Mouse (Mus musculus) neural tube, embryonic 12.5 days (tissue): Measurements from ENCODE around the gene Ccl24. TPM values are rescaled to one million over a fixed set of nuclear protein-coding genes. Genes with fewer than 3 reads are reported as not detected.
"Not testable (repeated sequence)": the region's sequence is repeated elsewhere in the genome, so short reads cannot be mapped to it uniquely, and the experiment has no call there.

ENCODE experiments used
- ATAC-seq: fragments of 200-750 bp; cut with Nextera tagmentation; 2 replicates; pipeline ENCODE4 v1.8.0; 2017; ENCODE audit warnings: low read depth, mild to moderate bottlenecking, moderate TSS enrichment, moderate library complexity; ENCODE audit not compliant: low FRiP score
- H3K27ac ChIP-seq: fragments of 300-500 bp; sonication (generic); 2 replicates; pipeline ENCODE4 v1.5.1; 2016
- H3K27me3 ChIP-seq: fragments of 300-500 bp; sonication (generic); replicated peaks from 2 replicates; pipeline ENCODE4 v1.6.1; 2016; ENCODE audit warnings: mild to moderate bottlenecking
- H3K36me3 ChIP-seq: fragments of 300-500 bp; sonication (generic); 2 replicates; pipeline ENCODE4 v1.6.1; 2016; ENCODE audit warnings: mild to moderate bottlenecking
- H3K4me1 ChIP-seq: fragments of 300-500 bp; sonication (generic); 2 replicates; pipeline ENCODE4 v1.6.1; 2016
- H3K4me2 ChIP-seq: fragments of 300-500 bp; sonication (generic); replicated peaks from 2 replicates; pipeline ENCODE4 v1.6.1; 2016; ENCODE audit warnings: mild to moderate bottlenecking
- H3K4me3 ChIP-seq: fragments of 300-500 bp; sonication (generic); 2 replicates; pipeline ENCODE4 v1.5.1; 2016
- H3K9ac ChIP-seq: fragments of 300-500 bp; sonication (generic); 2 replicates; pipeline ENCODE4 v1.6.1; 2016; ENCODE audit warnings: mild to moderate bottlenecking
- H3K9me3 ChIP-seq: fragments of 300-500 bp; sonication (generic); 2 replicates; pipeline ENCODE4 v1.6.1; 2016; ENCODE audit warnings: mild to moderate bottlenecking
- WGBS: fragments of 180-500 bp; shearing (Covaris S2); methylation state at CpG from one replicate; pipeline ENCODE4 v1.1.7; 2016; 5-methylcytosine and 5-hydroxymethylcytosine counted together
- polyA plus RNA-seq: library from polyadenylated mRNA; unstranded; fragments of >200 nt; fragmentation: Nextera tagmentation; extraction: Ambion mirVana; gene quantifications from 2 replicates; pipeline ENCODE4 v1.2.1, GENCODE M21; 2016

Gene Ccl24
- polyA plus RNA-seq, result 1.4 and 1.6 TPM in 2 replicates

DNA sequence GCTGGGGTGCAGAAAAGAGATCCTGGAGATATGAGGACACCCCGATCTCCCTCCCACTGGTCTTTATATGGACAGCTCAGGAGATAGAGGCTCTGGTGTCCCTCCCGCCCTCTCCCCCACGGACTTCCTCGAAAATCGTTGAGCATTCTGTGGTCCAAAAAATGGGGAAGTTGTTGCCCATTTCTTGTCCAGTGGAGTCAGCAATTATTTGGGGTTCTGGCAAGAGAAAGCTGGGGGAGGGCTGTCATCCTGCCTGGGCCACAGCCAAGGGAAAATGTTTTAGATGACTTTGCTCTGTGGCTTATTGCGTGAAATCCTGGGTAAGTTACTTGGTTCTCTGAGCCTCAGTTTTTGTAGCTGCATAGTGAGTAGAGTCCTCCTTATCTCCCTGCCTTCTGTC is at the start of gene Ccl24:
Gene Ccl24, minus strand, starts transcription at position 44 of the 400 bp plus-strand sequence.
- WGBS, result 95% methylated on average over 6 of the region's 6 CpGs
- Histone ChIP-seq H3K4me3 (no peak within 1 kb of the TSS), H3K4me1 (no peaks in the 10 kb centered on the region), H3K27ac (no peak within 1 kb of the TSS), H3K27me3 (no peaks in the 10 kb centered on the region), H3K36me3 (no peaks in the 10 kb centered on the region), H3K9ac (no peak within 1 kb of the TSS), H3K9me3 (no peaks in the 10 kb centered on the region), H3K4me2 (no peak within 1 kb of the TSS)
- ATAC-seq, result no peak

DNA sequence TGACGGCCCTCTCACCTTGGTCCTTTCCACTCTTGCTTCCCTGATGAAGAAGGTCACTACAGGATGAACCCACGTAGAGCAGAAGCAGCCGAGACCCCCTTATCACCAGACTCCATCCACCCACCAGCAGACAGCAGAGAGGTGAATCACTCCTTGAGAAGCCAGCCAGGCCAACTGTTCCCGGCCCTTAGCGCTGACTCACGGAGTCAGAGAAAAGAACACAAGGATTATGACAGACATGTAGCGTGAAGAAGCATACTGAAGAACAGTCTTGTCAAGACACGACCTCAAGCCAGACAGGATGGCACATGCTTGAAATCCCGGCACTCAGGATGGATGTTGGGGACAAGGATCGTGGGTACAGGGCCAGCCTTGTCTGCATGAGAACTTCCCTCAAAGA is 48.9 kb upstream of the Ccl24 start:
- H3K4me2 ChIP-seq, result no peak overlapping the region
- H3K27ac ChIP-seq, result no peak overlapping the region
- no peak for ATAC-seq
- H3K9me3 ChIP-seq, result no peaks in the 10 kb centered on the region
- H3K9ac ChIP-seq, result no peak overlapping the region
- H3K36me3 ChIP-seq, result no peaks in the 10 kb centered on the region
- 85% methylated on average over 10 of the region's 10 CpGs for WGBS
- no peak overlapping the region for H3K4me3 ChIP-seq
- no peaks in the 10 kb centered on the region for H3K4me1 ChIP-seq
- no peaks in the 10 kb centered on the region for H3K27me3 ChIP-seq

DNA sequence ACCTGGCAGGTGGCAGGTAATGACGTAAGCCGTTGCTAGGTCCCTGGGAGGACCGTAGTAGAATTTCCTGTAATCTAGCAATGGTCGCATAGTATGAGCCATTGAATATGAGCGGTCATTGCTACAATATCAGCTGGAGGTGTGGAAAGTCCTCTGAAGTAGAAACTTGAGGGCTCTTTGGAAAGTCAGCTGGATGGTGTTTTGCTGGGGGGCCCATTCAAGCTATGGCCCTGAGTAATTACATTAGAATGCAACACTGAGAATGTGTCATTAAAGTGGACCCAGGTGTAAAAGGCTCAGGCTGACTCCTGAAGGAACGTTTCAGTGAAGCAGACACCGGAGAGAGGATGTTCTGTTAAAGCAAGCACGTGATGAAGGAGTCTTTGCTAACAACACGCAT is 47.7 kb upstream of the Ccl24 start:
- H3K27me3 ChIP-seq, result no peaks in the 10 kb centered on the region
- no peak overlapping the region for H3K9ac ChIP-seq
- no peaks in the 10 kb centered on the region for H3K36me3 ChIP-seq
- H3K4me2 ChIP-seq, result no peak overlapping the region
- H3K27ac ChIP-seq, result no peak overlapping the region
- no peaks in the 10 kb centered on the region for H3K9me3 ChIP-seq
- H3K4me3 ChIP-seq, result no peak overlapping the region
- no peak for ATAC-seq
- H3K4me1 ChIP-seq, result no peaks in the 10 kb centered on the region
- WGBS, result 85% methylated on average over 9 of the region's 9 CpGs

DNA sequence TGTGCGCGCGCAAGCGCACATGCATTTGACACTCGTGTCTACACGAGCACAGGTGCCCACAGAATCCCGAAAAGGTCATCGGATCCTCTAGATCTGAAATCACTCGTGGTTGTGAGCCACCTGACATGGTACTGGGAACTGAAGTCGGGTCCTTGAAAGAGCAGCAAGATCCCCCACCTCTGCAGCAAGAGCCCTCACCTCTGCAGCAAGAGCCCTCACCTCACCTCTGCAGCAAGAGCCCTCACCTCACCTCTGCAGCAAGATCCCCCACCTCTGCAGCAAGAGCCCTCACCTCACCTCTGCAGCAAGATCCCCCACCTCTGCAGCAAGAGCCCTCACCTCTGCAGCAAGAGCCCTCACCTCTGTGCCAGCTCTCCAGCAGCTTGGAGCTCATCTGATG is 46.9 kb upstream of the Ccl24 start:
- not testable (repeated sequence) for H3K4me3 ChIP-seq, H3K27ac ChIP-seq, H3K4me1 ChIP-seq, H3K9me3 ChIP-seq, H3K27me3 ChIP-seq, H3K4me2 ChIP-seq, ATAC-seq, H3K9ac ChIP-seq, H3K36me3 ChIP-seq
- 89% methylated on average over 10 of the region's 10 CpGs for WGBS

DNA sequence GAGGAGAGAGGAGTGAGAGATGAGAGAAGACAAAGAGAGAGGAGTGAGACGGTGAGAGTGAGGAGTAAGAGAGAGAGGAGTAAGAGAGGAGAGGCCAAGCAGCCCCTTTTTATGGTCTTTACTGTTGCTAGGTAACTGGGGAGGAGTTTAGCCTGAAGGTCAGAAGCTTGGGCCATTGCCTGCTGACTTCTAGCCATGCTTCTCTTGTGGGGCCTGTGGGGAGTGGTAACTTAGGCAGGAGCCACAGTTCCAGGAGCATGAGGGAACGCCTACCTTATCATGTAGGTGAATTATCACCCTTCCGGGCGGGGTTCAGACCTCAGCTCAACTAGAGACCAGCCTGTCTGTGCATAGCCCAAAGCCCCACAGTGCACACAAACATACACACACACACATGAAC is 36.9 kb upstream of the Ccl24 start:
- H3K36me3 ChIP-seq, result no peaks in the 10 kb centered on the region
- H3K4me2 ChIP-seq, result no peak overlapping the region
- ATAC-seq, result no peak
- no peak overlapping the region for H3K27ac ChIP-seq
- 0 out of 2 replicates have a peak, but pooled peaks cover 6% of the 10 kb centered on the region for H3K9me3 ChIP-seq
- no peak overlapping the region for H3K4me3 ChIP-seq
- no peak overlapping the region for H3K9ac ChIP-seq
- WGBS, result 72% methylated on average over 4 of the region's 4 CpGs
- H3K27me3 ChIP-seq, result no peaks in the 10 kb centered on the region
- H3K4me1 ChIP-seq, result no peaks in the 10 kb centered on the region

DNA sequence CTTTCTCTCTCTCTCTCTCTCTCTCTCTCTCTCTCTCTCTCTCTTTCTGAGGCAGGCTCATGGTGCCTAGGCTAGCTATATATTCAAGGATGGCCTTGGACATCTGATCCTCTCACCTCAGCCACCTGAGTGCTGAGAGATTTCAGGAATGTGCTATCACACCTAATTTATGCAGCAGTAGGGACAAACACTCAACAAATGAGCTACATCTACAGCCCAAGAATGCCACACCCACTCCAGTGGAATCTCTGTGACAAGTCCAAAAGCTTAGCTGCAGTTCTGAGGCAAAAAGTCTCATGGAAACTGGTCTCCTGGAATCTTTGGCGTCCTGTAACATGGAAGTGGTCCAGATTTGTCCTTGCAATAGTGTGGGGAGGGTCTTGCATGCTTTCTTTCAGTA is 34.7 kb upstream of the Ccl24 start:
- no peaks in the 10 kb centered on the region for H3K27me3 ChIP-seq
- peaks cover 12% of the 10 kb centered on the region; the same call in 1 of the 2 replicates for H3K9me3 ChIP-seq
- 0 out of 2 replicates have a peak, but pooled peaks cover 3% of the 10 kb centered on the region for H3K36me3 ChIP-seq
- ATAC-seq, result no peak
- H3K9ac ChIP-seq, result no peak overlapping the region
- H3K4me1 ChIP-seq, result no peaks in the 10 kb centered on the region
- H3K4me3 ChIP-seq, result no peak overlapping the region
- H3K27ac ChIP-seq, result no peak overlapping the region
- 53% methylated on average over 1 of the region's 1 CpGs for WGBS
- H3K4me2 ChIP-seq, result no peak overlapping the region

DNA sequence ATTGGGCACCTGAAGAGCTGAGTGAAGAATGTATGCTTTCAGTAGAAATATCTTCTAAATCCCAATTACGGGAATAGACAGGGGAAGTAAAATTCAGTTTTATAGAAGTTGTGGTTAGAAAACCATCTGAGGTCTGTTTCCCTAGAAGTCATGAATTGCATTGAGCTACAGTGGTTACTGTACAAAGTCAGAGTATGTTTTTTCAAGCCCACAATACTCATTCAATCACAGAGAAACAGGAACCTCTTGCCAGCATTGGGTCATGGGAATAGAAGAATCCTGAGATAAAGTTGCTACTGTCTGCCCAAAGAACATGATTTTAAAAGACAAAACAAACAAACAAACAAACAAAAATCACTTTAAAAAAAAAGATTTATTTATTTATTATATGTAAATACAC is 33.9 kb upstream of the Ccl24 start:
- not testable (repeated sequence) for H3K27ac ChIP-seq, H3K9ac ChIP-seq, H3K4me1 ChIP-seq, H3K4me3 ChIP-seq, ATAC-seq, H3K4me2 ChIP-seq, H3K36me3 ChIP-seq, H3K27me3 ChIP-seq
- peaks cover 13% of the 10 kb centered on the region; the same call in 1 of the 2 replicates for H3K9me3 ChIP-seq
- no CpG with 5 or more reads among the region's 1 CpGs for WGBS

DNA sequence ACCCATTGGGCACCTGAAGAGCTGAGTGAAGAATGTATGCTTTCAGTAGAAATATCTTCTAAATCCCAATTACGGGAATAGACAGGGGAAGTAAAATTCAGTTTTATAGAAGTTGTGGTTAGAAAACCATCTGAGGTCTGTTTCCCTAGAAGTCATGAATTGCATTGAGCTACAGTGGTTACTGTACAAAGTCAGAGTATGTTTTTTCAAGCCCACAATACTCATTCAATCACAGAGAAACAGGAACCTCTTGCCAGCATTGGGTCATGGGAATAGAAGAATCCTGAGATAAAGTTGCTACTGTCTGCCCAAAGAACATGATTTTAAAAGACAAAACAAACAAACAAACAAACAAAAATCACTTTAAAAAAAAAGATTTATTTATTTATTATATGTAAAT is 31.8 kb upstream of the Ccl24 start:
- not testable (repeated sequence) for H3K4me1 ChIP-seq, H3K36me3 ChIP-seq, ATAC-seq, H3K4me2 ChIP-seq, H3K27me3 ChIP-seq, H3K4me3 ChIP-seq, H3K9ac ChIP-seq, H3K27ac ChIP-seq
- no CpG with 5 or more reads among the region's 1 CpGs for WGBS
- H3K9me3 ChIP-seq, result peaks cover 13% of the 10 kb centered on the region; the same call in 1 of the 2 replicates

DNA sequence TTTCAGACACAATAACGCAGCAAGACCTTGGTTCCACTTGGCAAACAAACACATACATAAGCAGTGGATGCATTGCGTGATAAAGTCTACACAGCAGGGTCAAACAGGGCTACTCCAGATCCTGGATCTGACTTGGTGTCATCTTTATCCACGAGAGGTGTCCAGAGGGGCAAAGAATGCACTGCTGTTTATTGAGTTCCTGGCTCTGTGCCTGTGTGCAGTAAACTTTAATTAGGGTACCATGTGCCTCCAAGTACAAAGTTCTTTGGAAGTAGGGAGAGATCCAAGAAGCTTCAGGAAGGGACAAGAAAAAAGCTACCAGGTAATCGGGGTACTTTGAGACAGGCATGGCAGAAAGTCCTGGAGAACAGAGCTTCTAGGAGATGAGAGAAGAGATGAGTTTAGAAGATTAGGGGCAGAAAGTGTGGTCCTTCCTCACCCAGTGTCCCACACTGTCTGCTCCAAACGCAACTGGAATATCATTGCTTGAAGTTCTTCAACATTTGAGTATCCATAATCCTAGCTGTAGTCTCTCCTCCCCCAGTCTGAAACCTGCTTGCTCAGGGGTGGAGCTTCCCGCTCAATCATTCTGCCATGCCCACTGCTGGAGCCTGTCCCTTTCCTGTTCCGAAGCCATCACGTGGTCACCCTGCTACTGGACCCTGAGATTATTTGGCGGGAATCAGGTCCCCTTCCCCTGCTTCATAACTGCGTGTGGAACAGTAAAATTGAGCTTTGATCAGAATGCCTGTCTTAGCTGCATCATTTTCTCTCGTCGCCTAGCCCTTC is 17.3 kb upstream of the Ccl24 start:
- Histone ChIP-seq H3K27ac (no peak overlapping the region), H3K9me3 (peaks cover 6% of the 10 kb centered on the region; the same call in 1 of the 2 replicates), H3K4me1 (no peaks in the 10 kb centered on the region), H3K4me3 (no peak overlapping the region), H3K36me3 (no peaks in the 10 kb centered on the region), H3K9ac (no peak overlapping the region), H3K4me2 (no peak overlapping the region), H3K27me3 (no peaks in the 10 kb centered on the region)
- ATAC-seq, result no peak
- WGBS, result 84% methylated on average over 12 of the region's 12 CpGs

DNA sequence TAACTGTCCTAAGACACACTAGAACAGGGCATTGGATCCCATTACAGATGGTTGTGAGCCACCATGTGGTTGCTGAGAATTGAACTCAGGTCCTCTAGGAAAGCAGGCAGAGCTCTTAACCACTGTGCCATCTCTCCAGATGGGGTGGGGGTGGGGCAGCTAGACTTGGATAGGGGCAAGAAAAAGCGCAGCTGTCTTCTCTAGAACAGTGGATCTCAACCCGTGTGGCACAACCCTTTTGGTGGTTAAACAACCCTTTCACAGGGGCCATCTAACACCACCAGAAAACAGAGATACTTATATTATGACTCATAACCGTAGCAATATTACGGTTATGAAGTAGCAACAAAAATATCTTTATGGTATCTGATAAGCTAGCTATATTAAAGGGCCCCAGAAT is 14.9 kb upstream of the Ccl24 start:
- WGBS, result 84% methylated on average over 4 of the region's 4 CpGs
- no peaks in the 10 kb centered on the region for H3K4me1 ChIP-seq
- H3K27me3 ChIP-seq, result no peaks in the 10 kb centered on the region
- ATAC-seq, result no peak
- no peak overlapping the region for H3K9ac ChIP-seq
- peaks cover 6% of the 10 kb centered on the region; the same call in 1 of the 2 replicates for H3K9me3 ChIP-seq
- H3K4me3 ChIP-seq, result no peak overlapping the region
- H3K4me2 ChIP-seq, result no peak overlapping the region
- H3K27ac ChIP-seq, result no peak overlapping the region
- no peaks in the 10 kb centered on the region for H3K36me3 ChIP-seq

DNA sequence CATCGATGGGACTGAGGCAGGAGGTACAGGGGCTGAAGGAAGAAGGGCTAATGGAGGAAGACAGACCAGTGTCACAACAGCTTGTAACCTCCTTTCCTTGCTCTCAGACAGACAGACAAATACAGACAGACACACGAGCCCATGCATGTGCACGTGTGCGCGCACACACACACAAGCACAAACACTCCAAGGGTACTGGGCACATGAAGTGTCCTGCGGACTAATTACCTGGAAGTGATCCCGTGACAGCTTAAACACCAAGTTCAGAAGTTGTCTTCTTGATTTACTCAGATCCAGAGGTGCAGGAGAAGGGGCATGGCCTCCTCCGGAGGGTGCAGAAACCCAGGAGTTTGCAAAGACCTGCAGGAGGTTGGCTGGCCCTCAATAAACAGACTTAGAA is 12.8 kb upstream of the Ccl24 start:
- ATAC-seq, result no peak
- WGBS, result 92% methylated on average over 8 of the region's 8 CpGs
- no peaks in the 10 kb centered on the region for H3K27me3 ChIP-seq
- no peak overlapping the region for H3K4me2 ChIP-seq
- H3K4me1 ChIP-seq, result no peaks in the 10 kb centered on the region
- no peak overlapping the region for H3K27ac ChIP-seq
- no peaks in the 10 kb centered on the region for H3K9me3 ChIP-seq
- H3K4me3 ChIP-seq, result no peak overlapping the region
- H3K9ac ChIP-seq, result no peak overlapping the region
- no peaks in the 10 kb centered on the region for H3K36me3 ChIP-seq

DNA sequence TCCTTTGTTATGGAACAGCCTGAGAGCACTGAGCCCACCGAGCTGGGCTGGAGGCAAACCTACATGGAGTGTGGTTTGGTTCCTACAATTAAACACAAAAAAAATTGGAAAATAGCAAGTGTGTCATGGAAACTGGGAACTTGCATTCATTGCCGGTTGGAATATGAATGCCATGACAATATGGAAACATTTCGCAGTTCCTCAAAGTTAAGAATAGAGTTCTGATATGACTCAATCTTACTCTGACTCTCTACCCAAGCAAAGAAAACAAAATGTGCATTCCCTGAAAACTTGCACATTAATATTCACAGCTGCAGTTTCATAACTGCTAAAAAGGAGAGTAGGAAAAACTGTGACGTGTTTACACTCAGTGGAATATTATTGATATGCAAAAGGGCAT is 9.5 kb upstream of the Ccl24 start:
- H3K4me1 ChIP-seq, result no peaks in the 10 kb centered on the region
- no peaks in the 10 kb centered on the region for H3K36me3 ChIP-seq
- ATAC-seq, result no peak
- no peak overlapping the region for H3K27ac ChIP-seq
- 88% methylated on average over 4 of the region's 4 CpGs for WGBS
- no peak overlapping the region for H3K4me2 ChIP-seq
- no peak overlapping the region for H3K4me3 ChIP-seq
- H3K9me3 ChIP-seq, result no peaks in the 10 kb centered on the region
- H3K27me3 ChIP-seq, result no peaks in the 10 kb centered on the region
- no peak overlapping the region for H3K9ac ChIP-seq

DNA sequence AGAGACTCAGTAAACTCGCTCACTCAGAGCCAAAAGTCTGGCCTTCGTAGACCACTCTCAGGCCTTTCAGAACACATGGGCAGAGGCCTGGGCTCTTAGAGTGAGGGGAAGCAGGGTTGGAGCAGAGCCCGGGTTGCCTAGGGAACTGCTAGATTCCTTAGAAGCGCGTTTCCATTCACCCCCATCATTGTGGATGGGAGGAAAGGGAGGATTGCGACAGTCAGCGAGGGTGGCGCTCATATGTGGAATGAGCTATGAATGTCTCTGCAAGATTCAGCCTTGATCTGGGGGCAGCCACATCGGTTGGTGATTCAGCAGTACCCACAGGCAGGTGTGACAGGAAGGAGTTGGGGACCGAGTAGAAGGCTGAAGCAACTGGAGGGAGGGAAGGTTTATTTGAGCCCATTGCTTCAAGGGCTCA is 6.5 kb upstream of the Ccl24 start:
- H3K9ac ChIP-seq, result no peak overlapping the region
- H3K9me3 ChIP-seq, result no peaks in the 10 kb centered on the region
- no peak overlapping the region for H3K4me2 ChIP-seq
- H3K4me1 ChIP-seq, result no peaks in the 10 kb centered on the region
- no peaks in the 10 kb centered on the region for H3K27me3 ChIP-seq
- no peak overlapping the region for H3K27ac ChIP-seq
- H3K36me3 ChIP-seq, result no peaks in the 10 kb centered on the region
- H3K4me3 ChIP-seq, result no peak overlapping the region
- ATAC-seq, result no peak
- 89% methylated on average over 10 of the region's 10 CpGs for WGBS
